Mouse (Mus musculus) cortical plate, adult 2 months (tissue): Measurements from ENCODE around the gene Camta1. TPM values are rescaled to one million over a fixed set of nuclear protein-coding genes. Genes with fewer than 3 reads are reported as not detected.
A peak's percentile ranks its signal among the peaks of the same experiment; 100 is the strongest.

Experiments
- H3K27ac ChIP-seq: fragments of 200-500 bp; 2 replicates; pipeline ENCODE4 v1.5.1; 2012; ENCODE audit warnings: low read length, control low read depth, inconsistent platforms; ENCODE audit not compliant: insufficient read depth
- H3K4me1 ChIP-seq: fragments of 200-500 bp; 2 replicates; pipeline ENCODE4 v1.6.1; 2011; ENCODE audit warnings: low read length; ENCODE audit not compliant: control insufficient read depth, insufficient read depth
- H3K4me3 ChIP-seq: fragments of 200-500 bp; 2 replicates; pipeline ENCODE4 v1.5.1; 2011; ENCODE audit warnings: mild to moderate bottlenecking, low read length, control low read depth; ENCODE audit not compliant: insufficient read depth
- CTCF ChIP-seq: fragments of 200-500 bp; IDR thresholded peaks from 2 replicates; pipeline ENCODE4 v1.5.1; 2011; ENCODE audit warnings: mild to moderate bottlenecking, control low read depth, low read length; ENCODE audit not compliant: insufficient read depth; ENCODE audit errors: extremely low read depth
- POLR2A ChIP-seq: fragments of 200-500 bp; IDR thresholded peaks from 2 replicates; pipeline ENCODE4 v1.6.1; 2011; ENCODE audit warnings: mild to moderate bottlenecking, low read length, control low read depth; ENCODE audit not compliant: insufficient read depth; ENCODE audit errors: extremely low read depth
- polyA plus RNA-seq: library from polyadenylated mRNA; depleted of rRNA; stranded (reverse); fragments of >200 nt; gene quantifications from 2 replicates; pipeline ENCODE4 v1.2.3, GENCODE M21; 2012; rRNA removed

Gene Camta1
- polyA plus RNA-seq: 111 and 112 TPM in 2 replicates

- peak within 1 kb of the TSS; percentile 47 for H3K4me3 ChIP-seq
- TF ChIP-seq CTCF (no peak), POLR2A (peak; percentile 9; the same call in 1 of the 2 replicates)
- H3K4me1 ChIP-seq: peaks cover 2% of the 10 kb centered on the region; the same call in 1 of the 2 replicates
- H3K27ac ChIP-seq: peak within 1 kb of the TSS; percentile 78
Measured at GRCm38 (mm10) chr4:151861806-151862739, at the start of gene Camta1. Gene Camta1, minus strand, starts transcription at chr4:151861876.

- TF ChIP-seq POLR2A (no peak), CTCF (no peak)
- no peak overlapping the region for H3K27ac ChIP-seq
- no peak overlapping the region for H3K4me3 ChIP-seq
- 0 out of 2 replicates have a peak, but pooled peaks cover 2% of the 10 kb centered on the region for H3K4me1 ChIP-seq
Measured at GRCm38 (mm10) chr4:151908809-151909208, 47.1 kb upstream of the Camta1 start.

- H3K4me1 ChIP-seq: 0 out of 2 replicates have a peak, but pooled peaks cover 2% of the 10 kb centered on the region
- H3K4me3 ChIP-seq: no peak overlapping the region
- H3K27ac ChIP-seq: no peak overlapping the region
- TF ChIP-seq CTCF (no peak), POLR2A (no peak)
Measured at GRCm38 (mm10) chr4:151907577-151908343, 46.1 kb upstream of the Camta1 start.

- Histone ChIP-seq H3K27ac (no peak overlapping the region), H3K4me1 (0 out of 2 replicates have a peak, but pooled peaks cover 2% of the 10 kb centered on the region), H3K4me3 (no peak overlapping the region)
- TF ChIP-seq CTCF (no peak), POLR2A (no peak)
Measured at GRCm38 (mm10) chr4:151905621-151906020, 43.9 kb upstream of the Camta1 start.

GRCm38 (mm10) chr4:151904098-151904497 is 42.4 kb upstream of the Camta1 start:
- no peak overlapping the region for H3K4me3 ChIP-seq
- 0 out of 2 replicates have a peak, but pooled peaks cover 2% of the 10 kb centered on the region for H3K4me1 ChIP-seq
- TF ChIP-seq CTCF (no peak), POLR2A (no peak)
- H3K27ac ChIP-seq: no peak overlapping the region

GRCm38 (mm10) chr4:151902689-151903241 is 41.1 kb upstream of the Camta1 start:
- no peak overlapping the region for H3K4me3 ChIP-seq
- H3K27ac ChIP-seq: no peak overlapping the region
- 0 out of 2 replicates have a peak, but pooled peaks cover 2% of the 10 kb centered on the region for H3K4me1 ChIP-seq
- no peak for TF ChIP-seq CTCF
- TF ChIP-seq POLR2A: no peak

GRCm38 (mm10) chr4:151902046-151902688 is 40.5 kb upstream of the Camta1 start:
- 0 out of 2 replicates have a peak, but pooled peaks cover 2% of the 10 kb centered on the region for H3K4me1 ChIP-seq
- no peak for TF ChIP-seq POLR2A
- no peak overlapping the region for H3K4me3 ChIP-seq
- H3K27ac ChIP-seq: no peak overlapping the region

- H3K4me3 ChIP-seq: no peak overlapping the region
- TF ChIP-seq POLR2A (no peak), CTCF (no peak)
- 0 out of 2 replicates have a peak, but pooled peaks cover 2% of the 10 kb centered on the region for H3K4me1 ChIP-seq
- H3K27ac ChIP-seq: no peak overlapping the region
Measured at GRCm38 (mm10) chr4:151901422-151901821, 39.7 kb upstream of the Camta1 start.

GRCm38 (mm10) chr4:151900735-151901134 is 39.1 kb upstream of the Camta1 start:
- TF ChIP-seq POLR2A (no peak), CTCF (no peak)
- H3K27ac ChIP-seq: no peak overlapping the region
- no peak overlapping the region for H3K4me3 ChIP-seq
- H3K4me1 ChIP-seq: 0 out of 2 replicates have a peak, but pooled peaks cover 2% of the 10 kb centered on the region
